In genomic region chr2:153632871-153633226, GRCm38 (mm10) we compare ENCODE assay signal across 8 mouse cellular contexts. TPM values are rescaled to one million over a fixed set of nuclear protein-coding genes. Genes with fewer than 3 reads are reported as not detected.
A peak's percentile ranks its signal among the peaks of the same experiment; 100 is the strongest.
DNase-seq lines count a peak whose midpoint lies in the region; ATAC-seq and TF ChIP-seq lines count a peak whose summit lies in the region.

No protein-coding gene starts in this region.

- H3K27ac ChIP-seq in heart, embryonic 12.5 days (ENCODE audit: poor library complexity, severe bottlenecking) = peak overlapping the region; percentile 94
- H3K27ac ChIP-seq in ES-E14 (ENCODE audit: insufficient read depth, low read depth, low read length, poor library complexity, severe bottlenecking) = peak overlapping the region; percentile 59; the same call in 1 of the 2 replicates
- H3K27ac ChIP-seq in hindbrain, embryonic 12.5 days = peak overlapping the region; percentile 92; the same call in 1 of the 2 replicates

- peak overlapping the region; percentile 96 for H3K9ac ChIP-seq in heart, embryonic 12.5 days
- H3K9ac ChIP-seq in ES-E14 (ENCODE audit: insufficient read depth, low read depth, low read length, poor library complexity, severe bottlenecking) = peak overlapping the region; percentile 83
- peak overlapping the region; percentile 92 for H3K9ac ChIP-seq in hindbrain, embryonic 12.5 days

- in situ Hi-C loops in ES-E14 (cut with MboI; ENCODE audit: low sequenced_read_pairs in 2 of 2, unreplicated experiment in 2 of 2) = no loop called here

- WGBS in heart, embryonic 12.5 days = 21% methylated on average over 2 of the region's 2 CpGs
- 37% methylated on average over 2 of the region's 2 CpGs for WGBS in hindbrain, embryonic 12.5 days

- H3K4me2 ChIP-seq in heart, embryonic 12.5 days = peak overlapping the region; percentile 65
- H3K4me2 ChIP-seq in hindbrain, embryonic 12.5 days (replicated peaks) = peak overlapping the region; percentile 76

- no peaks in the 10 kb centered on the region for H3K27me3 ChIP-seq in heart, embryonic 12.5 days (replicated peaks)
- H3K27me3 ChIP-seq in hindbrain, embryonic 12.5 days = no peaks in the 10 kb centered on the region

- H3K4me1 ChIP-seq in heart, embryonic 12.5 days (replicated peaks) = peaks cover 19% of the 10 kb centered on the region
- no peaks in the 10 kb centered on the region; a peak in 2 of 4 replicates for H3K4me1 ChIP-seq in ES-E14 (ENCODE audit: control insufficient read depth in 2 of 2, insufficient read depth in 2 of 2, low read length in 2 of 2, poor library complexity in 1 of 2)
- peaks cover 5% of the 10 kb centered on the region for H3K4me1 ChIP-seq in hindbrain, embryonic 12.5 days

- DNase-seq in heart, adult 18-20 months = no peak
- DNase-seq in ES-E14 (ENCODE audit: low read depth, low spot score) = no peak
- DNase-seq in urinary bladder, postnatal 4 days (ENCODE audit: low spot score in 2 of 2) = no peak
- DNase-seq in right cerebral cortex, postnatal 14 days = no peak
- no peak for DNase-seq in layer of hippocampus, adult 11-12 months (ENCODE audit: low spot score)

- peaks cover 15% of the 10 kb centered on the region for H3K36me3 ChIP-seq in heart, embryonic 12.5 days
- no peaks in the 10 kb centered on the region; the same call in 1 of the 2 replicates for H3K36me3 ChIP-seq in ES-E14 (ENCODE audit: control insufficient read depth, insufficient read depth, low read length, poor library complexity, severe bottlenecking)
- peaks cover 10% of the 10 kb centered on the region for H3K36me3 ChIP-seq in hindbrain, embryonic 12.5 days

- H3K9me3 ChIP-seq in heart, embryonic 12.5 days (replicated peaks) = no peaks in the 10 kb centered on the region
- no peaks in the 10 kb centered on the region for H3K9me3 ChIP-seq in ES-E14 (ENCODE audit: control insufficient read depth, insufficient read depth, low read depth, low read length)
- H3K9me3 ChIP-seq in hindbrain, embryonic 12.5 days (replicated peaks) = no peaks in the 10 kb centered on the region

- ATAC-seq in heart, embryonic 12.5 days (ENCODE audit: insufficient number of reproducible peaks, low FRiP score) = peak; percentile 20; the same call in 1 of the 2 replicates
- peak; percentile 32 for ATAC-seq in hindbrain, embryonic 12.5 days (ENCODE audit: low FRiP score)
- peak; percentile 31 for ATAC-seq in megakaryocyte-erythroid progenitor cell, adult 5-6 weeks (replicated peaks; ENCODE audit: low FRiP score, low TSS enrichment, poor library complexity, severe bottlenecking)

- H3K4me3 ChIP-seq in heart, embryonic 12.5 days = peak overlapping the region; percentile 91
- H3K4me3 ChIP-seq in ES-E14 (ENCODE audit: insufficient read depth in 1 of 2, low read depth in 1 of 2, low read length in 2 of 2, poor library complexity in 1 of 2, severe bottlenecking in 1 of 2) = peak overlapping the region; percentile 77 to 93
- H3K4me3 ChIP-seq in hindbrain, embryonic 12.5 days = peak overlapping the region; percentile 84

TF ChIP-seq in ES-E14, 5 proteins besides CTCF, POLR2A, EP300 and RAD21:
- TF ChIP-seq MAFK (IDR thresholded peaks at IDR 0.05; ENCODE audit: insufficient read depth, low read depth, low read length) = no peak
- no peak for TF ChIP-seq ZC3H11A (IDR thresholded peaks at IDR 0.05; ENCODE audit: borderline replicate concordance, low read depth, low read length)
- TF ChIP-seq ZNF384 (IDR thresholded peaks at IDR 0.05; ENCODE audit: low read depth, low read length) = no peak
- TF ChIP-seq CHD2 (IDR thresholded peaks at IDR 0.05; ENCODE audit: low read depth, low read length) = no peak
- no peak for TF ChIP-seq HCFC1 (IDR thresholded peaks at IDR 0.05; ENCODE audit: borderline replicate concordance, insufficient read depth, low read length)

RNA-seq across cellular contexts. Expression of gene Commd7, which starts 0.3 kb away (rescaled TPM):
- polyA plus RNA-seq in heart, embryonic 12.5 days (2016; fragmentation: Nextera tagmentation; extraction: Ambion mirVana) = 55.6 and 55.7 TPM in 2 replicates
- total RNA-seq in heart, adult 18-20 months (2021) = 10 to 100 TPM; 15.3 to 15.8 TPM
- 9.1 and 12.7 TPM in 2 replicates for total RNA-seq in ES-E14 (2012; rRNA removed)
- 68.6 and 71.8 TPM in 2 replicates for polyA plus RNA-seq in hindbrain, embryonic 12.5 days (2016; fragmentation: Nextera tagmentation; extraction: Ambion mirVana)
- total RNA-seq in megakaryocyte-erythroid progenitor cell, adult 5-6 weeks (2014; fragmentation: Nextera tagmentation) = 25.8 and 35.8 TPM in 2 replicates
- 22.3 and 24.1 TPM in 2 replicates for total RNA-seq in megakaryocyte-erythroid progenitor cell, adult 5-6 weeks (2017)

RNA-seq across cellular contexts. Expression of gene Dnmt3b, which starts 16.4 kb away (rescaled TPM):
- 5.9 and 6.9 TPM in 2 replicates for polyA plus RNA-seq in heart, embryonic 12.5 days (2016; fragmentation: Nextera tagmentation; extraction: Ambion mirVana)
- 1 to 10 TPM in 1 of 2 experiments, under 1 TPM in 1; 0.57 to 1.1 TPM for total RNA-seq in heart, adult 18-20 months (2021)
- total RNA-seq in ES-E14 (2012; rRNA removed) = 136 and 183 TPM in 2 replicates
- polyA plus RNA-seq in hindbrain, embryonic 12.5 days (2016; fragmentation: Nextera tagmentation; extraction: Ambion mirVana) = 9.5 and 9.7 TPM in 2 replicates
- total RNA-seq in megakaryocyte-erythroid progenitor cell, adult 5-6 weeks (2014; fragmentation: Nextera tagmentation) = 20.2 and 22.1 TPM in 2 replicates
- total RNA-seq in megakaryocyte-erythroid progenitor cell, adult 5-6 weeks (2017) = 13.4 and 18.0 TPM in 2 replicates

Comparison
In these comparisons a context has a peak if more than half of its experiments do, and no peak if none do; other contexts are left out.
1. RNA of gene Dnmt3b, which starts 16.4 kb away (total RNA-seq): 136 to 183 TPM in ES-E14 and 13.4 to 22.1 TPM in megakaryocyte-erythroid progenitor cell, adult 5-6 weeks; 0.57 to 1.1 TPM in heart, adult 18-20 months; every median in the first group is over 4 times any median in the second.
2. Peak in every context shown above with its lines, with median percentiles within 50 percentile points of each other: ATAC-seq, H3K27ac ChIP-seq, H3K4me3 ChIP-seq and H3K9ac ChIP-seq.